Mouse (Mus musculus): ENCODE results near the gene Izumo1.

The Izumo1 gene

DNA sequence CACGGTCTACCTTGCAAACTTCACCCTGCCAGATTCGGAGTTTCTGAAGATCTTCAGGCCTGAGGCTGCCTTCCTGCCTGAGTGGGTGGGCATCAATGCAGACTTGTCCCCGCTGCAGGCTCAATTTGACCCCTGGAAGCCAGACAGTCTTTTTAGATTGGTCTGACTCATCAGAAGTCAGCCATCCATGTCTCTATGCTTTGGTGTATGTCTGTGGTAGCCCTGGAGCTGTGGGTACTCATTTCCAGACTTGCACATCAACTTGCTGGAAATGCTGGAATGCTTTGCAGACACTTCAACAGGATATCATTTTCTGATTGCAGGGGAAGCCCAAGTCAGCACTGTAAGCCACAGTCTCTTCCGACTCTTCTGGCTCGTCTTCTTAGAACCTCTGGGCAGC, 2.0 kb upstream of the Izumo1 start:
- DNase-seq = no peak

DNA sequence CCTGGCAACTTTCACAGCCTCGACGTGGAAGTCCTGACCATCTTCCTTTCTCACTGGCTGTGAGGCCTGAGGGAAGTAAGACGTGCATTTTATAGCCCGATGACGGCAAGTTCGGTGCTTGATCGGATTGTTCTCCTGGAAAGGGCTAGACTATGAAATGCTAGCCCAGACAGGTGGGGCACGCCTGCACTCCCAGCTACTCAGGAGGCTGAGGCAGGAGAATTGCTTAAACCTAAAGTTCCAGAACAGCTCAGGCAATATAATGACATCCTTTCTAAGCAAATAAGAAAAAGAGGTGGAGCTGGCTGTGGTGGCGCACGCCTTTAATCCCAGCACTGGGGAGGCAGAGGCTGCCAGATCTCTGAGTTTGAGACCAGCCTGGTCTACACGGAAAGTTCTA, 1.9 kb downstream of the Izumo1 start:
- DNase-seq = no peak

DNA sequence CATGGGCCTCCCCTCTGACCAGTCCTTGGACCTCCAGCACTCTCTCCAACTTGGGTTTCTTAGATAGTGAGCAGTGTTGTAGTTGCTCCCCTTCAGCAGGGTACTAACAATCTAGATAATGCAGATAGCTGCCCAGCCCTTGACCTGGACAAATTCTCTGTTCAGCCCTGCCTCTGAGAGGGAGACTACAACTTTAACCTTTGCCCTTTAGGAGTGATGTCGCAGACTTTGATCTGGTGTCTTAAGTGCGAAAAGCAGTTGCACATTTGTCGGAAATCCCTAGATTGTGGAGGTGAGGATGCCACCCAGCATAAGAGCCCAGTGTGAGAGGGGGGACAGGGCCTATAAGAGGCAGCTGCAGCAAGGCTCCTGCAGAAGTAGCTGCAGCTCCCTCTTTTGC, 3.1 kb downstream of the Izumo1 start:
- no peak for DNase-seq

DNA sequence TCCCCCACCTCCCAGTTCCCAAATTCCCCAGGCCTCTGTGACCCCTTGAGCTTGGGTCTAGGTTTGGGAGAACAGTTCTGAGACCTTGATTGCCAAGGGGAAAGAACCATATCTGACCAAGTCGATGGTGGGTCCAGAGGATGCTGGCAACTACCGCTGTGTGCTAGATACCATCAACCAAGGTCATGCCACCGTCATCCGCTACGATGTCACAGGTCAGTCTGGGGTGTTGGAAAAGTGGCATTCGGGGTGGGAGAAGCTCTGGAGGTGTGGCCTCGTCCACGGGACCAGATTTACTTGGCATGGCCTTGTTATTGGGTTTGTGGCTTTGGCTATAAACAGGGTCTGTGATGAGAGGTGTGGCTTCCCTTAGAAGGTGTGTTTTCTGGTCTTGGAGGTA, 3.9 kb downstream of the Izumo1 start:
- no peak for DNase-seq

DNA sequence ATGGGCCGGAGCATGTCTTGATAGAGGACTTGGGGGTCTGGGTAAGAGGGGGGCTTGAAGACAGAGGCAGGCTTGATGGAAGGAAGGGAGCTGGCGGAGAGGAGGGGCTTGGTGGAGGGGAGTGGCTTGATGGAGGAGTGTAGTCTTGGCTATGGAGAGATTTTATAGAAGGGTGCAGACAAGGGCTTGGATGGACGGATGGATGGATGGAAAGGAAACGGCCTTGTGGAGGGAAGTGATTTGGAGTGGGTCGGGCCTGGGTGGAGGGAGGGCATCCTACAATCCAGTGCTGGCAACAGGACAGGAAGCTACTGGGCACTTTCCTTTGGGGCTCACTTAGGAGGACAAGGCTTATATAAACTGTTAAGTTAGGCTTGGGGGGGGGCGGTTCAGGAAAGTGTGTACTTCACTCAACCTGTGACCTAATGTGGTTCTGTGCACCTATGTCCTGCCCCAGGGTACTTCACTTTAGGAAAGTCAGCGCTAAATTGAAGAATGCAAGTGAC, 5.0 kb downstream of the Izumo1 start:
- no peak for DNase-seq

DNA sequence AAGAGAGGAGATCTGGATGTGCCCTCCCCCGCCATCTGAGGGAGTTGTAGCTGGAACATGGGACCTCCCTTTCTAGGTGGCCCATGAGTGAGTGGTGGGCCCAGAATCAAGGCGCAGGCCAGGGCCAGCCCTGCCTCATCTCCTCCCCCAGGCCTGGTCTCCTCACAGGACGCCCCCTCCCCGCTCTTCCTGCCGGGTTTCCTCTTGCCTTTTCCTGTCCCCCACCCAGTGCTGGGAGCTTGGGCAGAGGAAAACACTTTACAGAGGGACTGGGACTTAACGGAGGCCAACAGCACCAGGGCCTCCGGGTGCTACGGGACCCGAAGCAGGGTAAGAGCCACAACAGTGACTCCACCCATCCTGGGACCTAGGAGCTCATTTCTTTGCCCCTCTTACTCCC, 5.7 kb downstream of the Izumo1 start, which contains the start of gene Rasip1:
Gene Rasip1, plus strand, starts transcription at position 228 of the 400 bp plus-strand sequence.
- DNase-seq = no peak

DNA sequence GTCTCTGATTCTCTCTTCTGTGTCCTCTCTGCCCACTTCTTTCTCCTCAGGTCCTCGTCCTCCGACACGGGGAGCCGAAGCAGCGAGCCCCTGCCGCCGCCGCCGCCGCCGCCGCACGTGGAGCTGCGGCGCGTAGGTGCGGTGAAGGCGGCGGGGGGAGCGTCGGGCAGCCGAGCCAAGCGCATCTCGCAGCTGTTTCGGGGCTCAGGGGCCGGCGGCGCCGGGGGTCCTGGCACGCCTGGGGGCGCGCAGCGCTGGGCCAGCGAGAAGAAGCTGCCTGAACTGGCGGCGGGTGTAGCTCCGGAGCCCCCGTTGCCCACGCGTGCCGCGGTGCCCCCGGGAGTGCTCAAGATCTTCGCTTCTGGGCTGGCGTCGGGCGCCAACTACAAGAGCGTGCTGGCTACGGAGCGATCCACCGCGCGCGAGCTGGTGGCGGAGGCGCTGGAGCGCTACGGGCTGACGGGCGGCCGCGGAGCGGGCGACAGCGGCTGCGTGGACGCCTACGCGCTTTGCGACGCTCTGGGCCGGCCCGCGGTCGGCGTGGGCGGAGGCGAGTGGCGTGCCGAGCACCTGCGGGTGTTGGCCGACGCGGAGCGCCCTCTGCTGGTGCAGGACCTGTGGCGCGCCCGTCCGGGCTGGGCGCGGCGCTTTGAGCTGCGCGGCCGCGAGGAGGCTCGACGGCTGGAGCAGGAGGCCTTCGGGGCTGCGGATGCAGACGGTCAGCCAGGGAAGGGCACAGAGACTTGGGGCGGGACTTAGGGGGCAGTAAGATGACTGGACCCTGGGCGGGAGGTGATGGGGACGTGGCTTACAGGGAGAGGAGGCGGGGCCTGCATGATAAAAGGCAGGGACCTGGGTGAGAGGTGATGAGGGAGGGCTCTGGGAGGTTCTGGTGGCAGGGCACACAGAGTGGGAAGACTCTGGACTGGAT, 7.0 kb downstream of the Izumo1 start:
- DNase-seq = peak; percentile 88

DNA sequence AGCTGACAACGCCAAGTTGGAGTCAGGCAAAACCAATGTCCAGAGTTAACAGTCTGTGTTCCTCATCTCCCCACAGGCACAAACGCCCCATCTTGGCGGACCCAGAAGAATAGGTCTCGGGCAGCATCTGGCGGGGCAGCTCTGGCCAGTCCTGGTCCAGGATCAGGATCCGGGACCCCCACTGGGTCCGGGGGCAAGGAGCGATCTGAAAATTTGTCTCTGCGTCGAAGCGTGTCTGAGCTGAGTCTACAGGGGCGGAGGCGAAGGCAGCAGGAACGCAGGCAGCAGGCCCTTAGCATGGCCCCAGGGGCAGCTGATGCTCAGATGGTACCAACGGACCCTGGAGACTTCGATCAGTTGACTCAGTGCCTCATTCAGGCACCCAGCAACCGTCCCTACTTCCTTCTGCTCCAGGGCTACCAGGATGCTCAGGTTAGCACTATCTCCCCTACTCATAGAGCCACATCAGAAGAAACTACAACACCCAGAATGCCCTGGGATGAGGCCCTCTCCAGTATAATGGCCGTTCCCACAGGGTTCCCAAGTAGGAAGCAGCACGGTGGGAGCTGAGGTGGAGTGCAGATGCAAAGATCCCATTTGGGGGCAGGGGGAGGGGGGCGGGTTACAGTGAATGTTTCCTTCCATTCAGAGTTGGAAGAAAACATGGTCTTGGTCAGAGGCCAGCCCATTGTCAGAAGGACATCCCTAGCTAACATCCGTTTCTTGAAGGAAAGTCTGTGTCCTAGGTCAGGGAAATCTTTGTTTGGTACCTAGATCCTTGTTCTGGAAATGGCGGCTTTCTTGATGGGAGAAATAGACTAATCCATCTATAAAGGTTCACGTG, 8.7 kb downstream of the Izumo1 start:
- no peak for DNase-seq

DNA sequence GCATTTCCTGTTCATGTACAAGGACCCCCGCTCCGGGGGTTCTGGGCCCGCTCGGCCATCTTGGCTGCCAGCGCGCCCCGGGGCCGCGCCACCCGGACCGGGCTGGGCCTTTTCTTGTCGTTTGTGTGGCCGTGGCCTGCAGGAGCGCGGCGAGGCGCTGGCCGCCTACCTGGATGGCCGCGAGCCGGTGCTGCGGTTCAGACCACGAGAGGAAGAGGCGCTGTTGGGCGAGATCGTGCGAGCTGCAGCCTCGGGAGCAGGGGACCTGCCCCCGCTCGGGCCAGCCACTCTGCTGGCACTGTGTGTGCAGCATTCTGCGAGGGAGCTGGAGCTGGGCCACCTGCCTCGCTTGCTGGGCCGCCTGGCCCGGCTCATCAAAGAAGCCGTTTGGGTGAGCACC, 10.9 kb downstream of the Izumo1 start:
- DNase-seq = no peak

DNA sequence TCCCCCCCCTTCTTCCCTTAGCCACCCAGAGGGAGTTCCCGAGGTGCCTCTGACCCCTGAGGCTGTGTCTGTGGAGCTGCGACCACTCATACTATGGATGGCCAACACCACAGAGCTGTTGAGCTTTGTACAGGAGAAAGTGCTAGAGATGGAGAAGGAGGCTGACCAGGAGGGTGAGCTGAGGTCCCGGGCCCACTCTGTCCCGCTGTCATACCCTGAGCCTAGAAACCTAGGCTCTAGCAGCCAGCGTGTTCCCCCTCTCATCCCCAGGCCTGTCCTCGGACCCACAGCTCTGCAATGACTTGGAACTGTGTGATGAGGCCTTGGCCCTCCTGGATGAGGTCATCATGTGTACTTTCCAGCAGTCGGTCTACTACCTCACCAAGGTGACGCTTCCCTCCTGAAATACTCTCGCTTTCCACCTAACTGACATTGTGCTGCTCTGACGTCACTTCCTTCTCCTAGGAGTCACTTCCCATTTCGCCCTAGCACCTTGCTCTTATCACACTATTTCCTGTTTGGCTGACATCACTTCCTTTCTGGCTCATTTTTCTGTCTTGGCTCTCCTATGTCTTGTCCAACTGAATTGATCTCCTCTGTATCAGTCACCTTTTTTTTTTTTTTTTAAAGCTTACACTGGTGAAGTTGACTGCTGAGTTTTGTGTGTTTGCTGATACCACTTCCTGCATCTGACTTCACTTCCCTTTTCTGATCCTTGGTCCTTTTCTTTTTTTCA, 13.5 kb downstream of the Izumo1 start:
- DNase-seq = no peak

DNA sequence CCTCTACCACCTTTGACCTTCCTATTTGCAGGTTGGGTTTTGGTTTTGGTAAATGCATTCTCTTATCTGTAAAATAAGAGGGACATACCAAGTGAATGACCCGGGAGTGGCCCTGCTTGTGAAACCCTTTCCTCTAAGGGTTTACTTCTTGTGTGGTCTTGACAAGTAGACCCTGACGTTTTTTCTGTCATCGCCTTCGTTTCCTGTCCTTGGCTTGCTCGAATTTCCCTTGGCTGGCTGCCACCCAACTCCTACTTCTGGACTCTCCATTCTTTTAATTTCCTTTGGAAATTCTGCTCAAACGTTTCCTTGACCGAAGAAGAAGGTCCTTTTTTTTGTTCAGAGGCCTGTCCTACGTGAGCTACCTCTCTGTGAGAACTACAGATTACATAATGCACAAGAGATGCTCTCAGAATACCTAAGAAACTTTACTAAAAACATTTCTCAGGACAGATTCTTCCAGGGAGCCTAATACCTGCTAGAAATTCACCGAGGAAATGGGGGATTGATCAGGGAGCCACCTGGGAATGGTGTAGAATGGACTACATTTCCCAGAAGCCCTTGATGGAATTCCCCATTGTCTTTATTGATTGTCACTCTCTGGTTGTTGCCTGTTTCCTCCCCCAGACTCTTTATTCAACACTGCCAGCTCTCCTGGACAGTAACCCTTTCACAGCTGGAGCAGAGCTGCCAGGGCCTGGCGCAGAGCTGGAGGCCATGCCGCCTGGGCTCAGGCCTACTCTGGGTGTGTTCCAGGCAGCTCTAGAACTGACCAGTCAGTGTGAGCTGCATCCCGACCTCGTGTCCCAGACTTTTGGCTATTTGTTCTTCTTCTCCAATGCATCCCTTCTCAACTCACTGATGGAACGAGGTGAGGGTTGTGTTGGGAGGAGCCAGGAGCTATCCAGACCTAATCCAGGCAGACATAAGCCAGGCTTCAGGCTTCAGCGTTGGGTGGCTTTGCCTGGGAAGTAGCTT, 14.4 kb downstream of the Izumo1 start:
- no peak for DNase-seq

DNA sequence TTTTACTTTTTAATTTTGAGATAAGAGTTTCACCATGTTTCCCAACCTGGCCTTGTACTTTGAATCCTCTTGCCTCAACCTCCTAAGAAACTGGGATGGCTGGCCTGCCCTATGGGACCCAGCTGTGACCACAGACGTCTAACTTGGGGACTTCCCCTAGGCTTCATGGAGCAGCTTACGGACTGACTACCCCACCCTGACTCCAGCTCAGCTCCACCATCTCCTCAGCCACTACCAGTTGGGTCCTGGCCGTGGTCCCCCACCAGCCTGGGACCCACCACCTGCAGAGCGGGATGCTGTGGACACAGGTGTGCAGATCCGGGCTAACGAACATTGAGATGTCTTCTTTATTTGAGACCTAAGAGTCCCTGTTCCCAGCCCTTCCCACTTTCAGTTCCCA, 16.1 kb downstream of the Izumo1 start:
- no peak for DNase-seq

DNA sequence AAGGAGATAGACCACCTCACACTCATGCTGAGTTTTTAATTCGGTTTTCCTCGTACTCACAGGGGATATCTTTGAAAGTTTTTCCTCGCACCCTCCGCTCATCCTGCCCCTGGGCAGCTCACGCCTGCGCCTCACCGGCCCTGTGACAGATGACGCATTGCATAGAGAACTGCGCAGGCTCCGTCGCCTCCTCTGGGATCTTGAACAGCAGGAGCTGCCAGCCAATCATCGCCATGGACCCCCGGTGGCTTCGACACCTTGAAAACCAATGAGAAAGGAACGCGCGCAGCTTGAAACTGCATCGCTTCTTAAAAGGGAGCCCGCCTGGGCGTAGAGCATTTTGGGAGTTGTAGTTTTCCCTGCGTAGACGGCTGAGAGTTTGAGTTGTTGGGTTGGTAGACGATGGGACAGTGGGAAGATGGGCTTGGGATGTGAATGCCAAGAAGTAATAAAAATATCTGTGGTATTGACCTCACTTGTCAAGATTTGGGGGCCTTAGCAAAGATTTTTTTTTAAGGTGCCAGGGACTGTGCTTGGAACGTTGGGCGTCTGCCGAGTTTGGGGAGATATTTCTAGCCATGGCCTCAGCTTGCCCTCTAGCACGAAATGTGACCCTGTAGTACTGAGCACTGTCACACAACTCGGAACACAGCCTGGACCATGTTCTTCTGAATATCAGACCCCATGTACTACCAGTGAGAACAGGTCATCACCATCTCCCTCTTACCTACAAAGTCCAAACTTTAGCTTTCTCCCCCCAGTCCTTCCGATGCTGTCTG, 17.2 kb downstream of the Izumo1 start:
- peak; percentile 92 for DNase-seq

DNA sequence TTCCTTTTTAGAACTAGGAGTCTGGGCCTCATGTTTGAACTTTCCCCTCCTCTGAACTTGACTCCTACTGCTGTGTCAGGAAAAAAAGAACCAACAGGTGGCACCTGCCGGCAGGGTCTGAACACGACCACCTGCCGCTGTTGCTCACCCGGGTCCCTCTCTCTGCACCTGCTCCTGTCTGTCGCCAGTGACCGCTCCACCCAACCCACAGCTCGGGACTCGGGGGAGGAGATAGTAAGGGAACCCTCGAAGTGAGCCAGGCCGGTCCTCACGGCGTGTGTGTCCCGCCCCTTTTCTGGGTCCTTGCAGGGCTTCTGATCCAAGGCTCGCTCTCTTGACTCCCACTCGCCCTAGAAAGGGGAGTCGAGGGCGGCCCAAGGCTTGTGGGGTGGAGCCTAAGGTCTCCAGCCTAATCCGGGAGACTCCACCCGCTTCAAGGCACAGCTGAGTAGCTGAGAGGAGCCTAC, 18.0 kb downstream of the Izumo1 start, which contains the start of gene Mamstr:
Gene Mamstr, plus strand, starts transcription at position 417 of the 467 bp plus-strand sequence.
- DNase-seq = no peak

DNA sequence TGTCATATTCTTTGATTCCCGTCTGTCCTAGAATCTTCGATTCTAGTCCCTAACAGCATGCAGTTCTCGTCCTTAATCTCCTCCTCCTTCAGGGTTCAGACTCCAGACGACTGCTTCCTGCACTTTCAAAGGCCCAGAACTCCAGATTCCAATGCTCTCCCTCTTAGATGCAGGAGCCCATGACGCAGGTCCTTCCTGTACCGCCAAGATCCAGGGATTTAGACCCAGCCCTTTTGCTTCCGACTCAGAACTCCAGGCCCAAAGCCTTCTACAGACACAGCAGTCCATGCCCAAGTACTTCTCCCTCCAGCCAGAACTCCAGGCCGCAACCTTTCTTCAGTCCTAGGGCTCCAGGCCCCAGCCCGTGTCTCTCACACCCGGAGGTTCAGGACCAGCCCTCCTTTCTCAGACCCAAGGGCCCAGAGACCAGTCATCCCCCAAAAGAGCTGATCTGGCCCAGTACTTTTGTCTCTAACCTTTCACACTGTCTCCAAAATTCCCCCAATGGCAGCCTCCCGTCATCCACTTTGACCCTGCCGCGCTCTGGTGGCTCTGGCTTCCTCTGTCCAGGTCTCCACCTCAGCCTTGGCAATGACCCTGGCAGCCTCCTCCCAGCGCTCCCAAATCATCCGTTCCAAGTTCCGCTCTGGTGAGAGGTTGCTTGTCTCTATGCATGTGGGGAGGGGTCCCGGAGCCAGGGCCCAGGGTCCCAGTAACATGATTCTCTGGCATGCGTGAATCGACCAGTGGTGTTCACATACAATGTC, 18.8 kb downstream of the Izumo1 start:
- no peak for DNase-seq

DNA sequence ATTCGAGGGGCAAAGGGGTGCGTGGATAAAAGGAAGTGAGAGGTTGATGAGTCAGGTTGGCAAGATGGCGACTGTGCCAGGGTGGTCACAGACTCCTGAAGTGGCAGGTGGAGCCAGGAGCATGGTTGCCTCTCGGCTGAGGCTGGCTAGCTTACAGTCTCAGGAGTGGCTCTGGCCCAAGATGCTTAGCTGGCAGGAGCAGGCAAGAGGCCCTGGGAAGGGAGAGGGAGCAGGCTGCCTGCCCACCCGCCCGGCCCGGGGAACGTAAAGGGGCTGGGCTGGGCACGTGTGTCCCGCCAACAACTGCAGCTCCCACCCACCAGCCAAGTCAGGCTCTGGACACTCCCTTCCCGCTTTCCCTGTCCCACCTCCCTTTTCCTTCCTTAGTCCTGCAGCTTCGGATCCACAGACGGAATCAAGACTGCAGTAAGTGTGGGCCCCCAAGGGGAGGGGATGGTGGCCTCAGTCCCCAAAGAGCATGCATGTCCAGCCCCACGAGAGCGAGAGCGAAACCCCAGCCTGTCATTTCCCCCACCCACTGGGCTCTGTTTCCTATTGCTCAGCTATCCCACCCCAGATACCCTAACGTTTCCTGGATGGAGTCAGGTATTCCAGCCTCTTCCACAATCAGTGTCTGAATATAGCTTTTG, 19.9 kb downstream of the Izumo1 start:
- no peak for DNase-seq

DNA sequence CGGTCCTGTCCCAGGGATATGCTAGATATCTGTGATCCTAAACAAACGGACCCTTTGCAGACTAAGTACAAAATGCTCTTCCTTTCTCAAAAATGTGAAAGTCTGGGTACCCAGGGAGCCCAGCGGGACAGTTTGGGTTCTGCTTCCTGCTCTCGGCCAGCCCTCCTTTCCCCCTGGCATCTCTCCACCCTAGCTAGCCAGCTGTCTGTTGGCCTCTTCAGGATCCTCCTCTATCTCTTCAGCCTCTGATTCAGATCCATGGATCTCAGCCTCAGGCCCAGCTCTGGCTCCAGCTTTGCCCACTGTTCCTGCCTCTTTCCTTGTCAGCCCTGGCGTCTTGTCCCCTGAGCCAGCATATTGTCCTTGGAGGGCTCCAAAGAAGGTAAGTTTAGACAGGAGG, 20.5 kb downstream of the Izumo1 start:
- DNase-seq = no peak

DNA sequence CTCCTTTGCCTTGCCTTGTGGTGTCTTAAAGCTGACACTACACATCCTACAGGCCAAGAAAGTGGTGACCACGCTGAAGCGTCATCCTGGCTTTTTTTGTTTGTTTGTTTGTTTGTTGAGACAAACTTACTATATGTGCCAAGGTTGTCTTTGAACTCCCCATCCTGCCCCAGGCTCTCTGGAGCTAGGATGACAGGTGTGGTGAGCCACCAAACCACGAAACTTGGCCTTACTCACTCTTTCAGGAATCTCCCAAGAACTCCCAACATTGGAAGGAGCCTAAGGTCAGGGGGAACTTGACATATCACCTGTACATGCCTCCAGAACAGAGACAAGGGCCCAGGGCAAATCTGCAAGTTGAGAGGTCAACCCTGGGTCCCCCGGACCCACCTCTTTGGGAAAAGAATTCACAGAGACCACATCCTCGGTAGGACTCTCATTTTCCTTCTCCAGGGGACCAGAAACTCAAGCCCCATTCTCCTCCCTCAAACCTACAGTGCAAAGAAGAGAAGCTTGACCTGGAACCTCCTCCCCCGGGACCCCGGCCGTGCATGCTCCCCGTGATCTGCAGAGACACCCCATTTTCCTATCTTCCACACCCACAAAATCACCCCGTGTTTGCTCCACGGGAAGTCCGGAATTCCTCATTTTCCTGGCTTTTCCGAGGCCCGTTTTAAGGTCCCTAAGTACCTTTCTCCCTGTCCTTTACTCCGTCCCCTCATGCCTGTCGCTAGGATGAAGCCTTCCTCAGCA, 21.1 kb downstream of the Izumo1 start:
- no peak for DNase-seq

Measured in right cerebral cortex, postnatal 4 days (tissue).